Mouse (Mus musculus) brain, embryonic 18.5 days (tissue): ENCODE measurements around the gene Ptges.
"Not testable (repeated sequence)": the region's sequence is repeated elsewhere in the genome, so short reads cannot be mapped to it uniquely, and the experiment has no call there.

Experiments
- DNase-seq: peaks from one replicate; pipeline ENCODE4 v3.0.0-alpha.2; 2012; ENCODE audit warnings: low read depth, low spot score

Gene Ptges

GRCm38 (mm10) chr2:30929483-30930045, at the start of gene Ptges:
Ptges (minus strand) TSS chr2:30929863.
- peak; percentile 65 for DNase-seq

GRCm38 (mm10) chr2:30967352-30968327, 38.0 kb upstream of the Ptges start, which contains the start of gene Tor1a:
Tor1a (minus strand) TSS chr2:30967933.
- DNase-seq: peak; percentile 74

GRCm38 (mm10) chr2:30966826-30967225, 37.2 kb upstream of the Ptges start:
- no peak for DNase-seq

- no peak for DNase-seq
These were observed 36.0 kb upstream of the Ptges start for GRCm38 (mm10) chr2:30965627-30966026.

GRCm38 (mm10) chr2:30962570-30963254, 33.0 kb upstream of the Ptges start:
- DNase-seq: no peak

GRCm38 (mm10) chr2:30959856-30960255, 30.2 kb upstream of the Ptges start:
- no peak for DNase-seq

- no peak for DNase-seq
These were observed 29.1 kb upstream of the Ptges start for GRCm38 (mm10) chr2:30958726-30959125.

- no peak for DNase-seq
These were observed 27.8 kb upstream of the Ptges start for GRCm38 (mm10) chr2:30957511-30957910.

- DNase-seq: no peak
These were observed 25.1 kb upstream of the Ptges start for GRCm38 (mm10) chr2:30954797-30955196.

GRCm38 (mm10) chr2:30952824-30953490, 23.3 kb upstream of the Ptges start, which contains the start of gene Tor1b:
Tor1b (plus strand) TSS chr2:30952959.
- DNase-seq: peak; percentile 78

GRCm38 (mm10) chr2:30952457-30952823, 22.8 kb upstream of the Ptges start:
- DNase-seq: no peak

- DNase-seq: no peak
These were observed 12.9 kb upstream of the Ptges start for GRCm38 (mm10) chr2:30942603-30943011.

- not testable (repeated sequence) for DNase-seq
These were observed 12.5 kb upstream of the Ptges start for GRCm38 (mm10) chr2:30942116-30942515.

GRCm38 (mm10) chr2:30941586-30941985, 11.9 kb upstream of the Ptges start:
- DNase-seq: no peak

- no peak for DNase-seq
These were observed 8.9 kb upstream of the Ptges start for GRCm38 (mm10) chr2:30938574-30938991.

- DNase-seq: no peak
These were observed 8.1 kb upstream of the Ptges start for GRCm38 (mm10) chr2:30937731-30938130.

GRCm38 (mm10) chr2:30936808-30937207, 7.1 kb upstream of the Ptges start:
- DNase-seq: no peak

- no peak for DNase-seq
These were observed 4.3 kb upstream of the Ptges start for GRCm38 (mm10) chr2:30933917-30934450.

- DNase-seq: no peak
These were observed 3.4 kb upstream of the Ptges start for GRCm38 (mm10) chr2:30933032-30933431.

GRCm38 (mm10) chr2:30931922-30932321, 2.3 kb upstream of the Ptges start:
- no peak for DNase-seq

- DNase-seq: not testable (repeated sequence)
These were observed 1.2 kb upstream of the Ptges start for GRCm38 (mm10) chr2:30930846-30931245.
